Mouse (Mus musculus): Measurements from ENCODE around the gene Tshr. TPM values are rescaled to one million over a fixed set of nuclear protein-coding genes. Genes with fewer than 3 reads are reported as not detected.
"Not testable (repeated sequence)": the region's sequence is repeated elsewhere in the genome, so short reads cannot be mapped to it uniquely, and the experiment has no call there.

Gene Tshr
- polyA plus RNA-seq, 1 experiment: 0.13 TPM

DNA sequence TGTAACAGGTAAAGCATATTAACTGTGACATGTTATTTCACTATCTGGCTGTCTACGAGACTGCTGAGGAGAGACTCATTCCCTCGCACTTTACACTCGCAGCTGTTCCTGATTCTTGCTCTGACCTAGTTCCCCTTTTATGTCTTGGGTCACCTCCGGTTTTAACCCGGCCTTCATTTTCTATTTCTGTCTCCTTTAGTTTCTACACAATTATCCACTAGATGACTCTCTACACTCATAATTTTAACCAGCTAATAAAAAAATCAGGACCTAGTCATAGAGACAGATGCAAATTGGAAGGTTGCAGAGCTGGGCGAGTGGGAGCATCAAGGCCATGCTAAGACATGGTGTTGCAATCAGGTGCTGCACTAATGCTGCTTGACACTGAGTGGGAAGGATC is 150.2 kb downstream of the Tshr start:
- no peaks in the 10 kb centered on the region for H3K4me1 ChIP-seq (ENCODE audit: control insufficient read depth, insufficient read depth, insufficient read length)
- no peak for DNase-seq (ENCODE audit: low read depth in 1 of 2, low spot score in 2 of 2)
- no peaks in the 10 kb centered on the region for H3K27me3 ChIP-seq (ENCODE audit: control insufficient read depth, insufficient read depth, low read length)
- 15% methylated on average over 6 of the region's 6 CpGs for WGBS
- TF ChIP-seq CTCF (IDR thresholded peaks at IDR 0.05; ENCODE audit: extremely low read depth, insufficient read depth, insufficient read length, insufficient replicate concordance): no peak
- no peak for TF ChIP-seq POLR2A (IDR thresholded peaks at IDR 0.05; ENCODE audit: low read depth, low read length)
- no peaks in the 10 kb centered on the region for H3K36me3 ChIP-seq (ENCODE audit: control insufficient read depth, insufficient read depth, low read length)
- no peak overlapping the region for H3K4me3 ChIP-seq (ENCODE audit: extremely low read depth, insufficient read depth, insufficient read length)
- H3K27ac ChIP-seq (ENCODE audit: insufficient read depth, low read length): no peak overlapping the region

DNA sequence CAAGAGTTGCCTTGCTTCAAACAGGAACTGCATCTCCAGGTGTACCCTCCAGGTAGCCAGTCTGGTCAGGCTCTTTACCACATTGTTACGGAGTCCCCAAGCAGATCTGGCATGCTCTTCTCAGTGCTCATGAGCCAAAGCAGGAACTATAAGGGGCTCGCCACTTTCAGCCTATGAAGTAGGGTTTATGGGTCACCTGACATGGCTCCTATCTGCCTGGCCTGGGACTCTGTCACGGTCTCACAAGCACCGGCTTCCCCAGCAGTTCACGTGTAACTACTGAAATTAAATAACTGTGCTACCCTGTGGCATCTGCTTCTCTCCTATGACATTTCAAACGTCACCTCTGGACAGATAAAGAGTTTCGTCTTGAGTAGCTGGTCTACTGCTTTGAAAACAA is 155.8 kb downstream of the Tshr start:
- Histone ChIP-seq H3K4me1 (ENCODE audit: control insufficient read depth, insufficient read depth, insufficient read length) (no peaks in the 10 kb centered on the region), H3K4me3 (ENCODE audit: extremely low read depth, insufficient read depth, insufficient read length) (no peak overlapping the region), H3K36me3 (ENCODE audit: control insufficient read depth, insufficient read depth, low read length) (no peaks in the 10 kb centered on the region), H3K27me3 (ENCODE audit: control insufficient read depth, insufficient read depth, low read length) (no peaks in the 10 kb centered on the region), H3K27ac (ENCODE audit: insufficient read depth, low read length) (no peak overlapping the region)
- no peak for DNase-seq (ENCODE audit: low read depth in 1 of 2, low spot score in 2 of 2)
- WGBS: 87% methylated on average over 7 of the region's 7 CpGs
- TF ChIP-seq POLR2A (IDR thresholded peaks at IDR 0.05; ENCODE audit: low read depth, low read length): no peak
- no peak for TF ChIP-seq CTCF (IDR thresholded peaks at IDR 0.05; ENCODE audit: extremely low read depth, insufficient read depth, insufficient read length, insufficient replicate concordance)

DNA sequence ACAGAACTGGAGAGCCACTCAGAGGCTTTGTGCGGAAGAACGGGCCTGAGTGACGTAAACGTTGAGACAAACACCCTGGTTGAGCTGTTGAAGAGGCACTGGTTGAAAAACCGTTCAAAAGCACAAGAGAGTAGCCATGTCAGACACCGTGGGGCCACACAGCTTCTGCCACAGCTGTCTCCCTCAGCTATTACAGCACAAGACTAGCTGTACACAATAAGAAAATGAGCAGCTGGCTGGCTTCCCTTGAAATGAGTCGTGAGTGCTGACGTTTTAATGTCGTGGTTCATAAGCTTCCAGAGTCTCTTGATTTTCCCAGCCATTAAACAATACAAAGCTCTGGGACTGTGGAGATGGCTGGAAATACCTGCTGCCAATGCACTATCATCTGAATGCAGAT is 165.1 kb downstream of the Tshr start:
- DNase-seq (ENCODE audit: low read depth in 1 of 2, low spot score in 2 of 2): no peak
- H3K36me3 ChIP-seq (ENCODE audit: control insufficient read depth, insufficient read depth, low read length): peaks cover 2% of the 10 kb centered on the region; the same call in 1 of the 2 replicates
- no peak overlapping the region for H3K4me3 ChIP-seq (ENCODE audit: extremely low read depth, insufficient read depth, insufficient read length)
- H3K27me3 ChIP-seq (ENCODE audit: control insufficient read depth, insufficient read depth, low read length): no peaks in the 10 kb centered on the region
- H3K27ac ChIP-seq (ENCODE audit: insufficient read depth, low read length): no peak overlapping the region
- no peak for TF ChIP-seq POLR2A (IDR thresholded peaks at IDR 0.05; ENCODE audit: low read depth, low read length)
- no peak for TF ChIP-seq CTCF (IDR thresholded peaks at IDR 0.05; ENCODE audit: extremely low read depth, insufficient read depth, insufficient read length, insufficient replicate concordance)
- 92% methylated on average over 9 of the region's 9 CpGs for WGBS
- H3K4me1 ChIP-seq (ENCODE audit: control insufficient read depth, insufficient read depth, insufficient read length): no peaks in the 10 kb centered on the region

DNA sequence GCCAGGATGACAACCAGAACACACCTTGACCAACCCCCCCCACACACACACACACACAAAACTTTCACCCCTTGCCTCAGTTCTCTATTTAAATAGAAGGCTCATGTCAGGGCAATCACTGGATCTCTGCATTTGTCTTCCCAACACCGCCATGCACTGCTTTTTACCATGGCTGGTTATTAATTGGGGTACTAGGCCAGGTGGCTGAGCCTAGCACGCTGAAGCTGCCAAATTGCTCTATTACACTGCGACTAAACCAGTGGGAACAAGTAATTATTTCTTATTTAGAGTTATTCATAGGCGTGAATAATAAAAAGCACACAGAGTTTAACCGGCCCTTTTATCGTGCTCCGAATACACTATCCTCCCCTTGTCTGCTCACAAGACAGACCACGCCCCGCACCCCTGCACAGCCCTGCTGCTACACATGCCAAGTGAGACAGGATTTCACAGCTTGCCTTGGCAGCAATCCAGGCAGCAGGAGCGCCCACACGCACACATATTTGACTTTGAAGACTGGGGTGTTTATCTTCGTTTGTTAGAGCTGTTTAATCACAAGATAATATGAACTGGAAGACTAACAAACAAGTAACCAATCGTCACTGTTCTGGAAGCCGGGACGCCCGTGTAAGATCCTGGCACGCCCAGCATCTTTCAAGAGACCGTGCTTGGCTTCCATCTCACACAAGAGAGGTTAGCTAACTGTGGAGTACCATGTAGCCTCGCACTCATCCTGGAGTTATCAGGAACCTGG is 167.6 kb downstream of the Tshr start:
- no peak for DNase-seq (ENCODE audit: low read depth in 1 of 2, low spot score in 2 of 2)
- 78% methylated on average over 19 of the region's 19 CpGs for WGBS
- no peak overlapping the region for H3K4me3 ChIP-seq (ENCODE audit: extremely low read depth, insufficient read depth, insufficient read length)
- H3K4me1 ChIP-seq (ENCODE audit: control insufficient read depth, insufficient read depth, insufficient read length): no peaks in the 10 kb centered on the region
- no peaks in the 10 kb centered on the region for H3K27me3 ChIP-seq (ENCODE audit: control insufficient read depth, insufficient read depth, low read length)
- TF ChIP-seq CTCF (IDR thresholded peaks at IDR 0.05; ENCODE audit: extremely low read depth, insufficient read depth, insufficient read length, insufficient replicate concordance) (no peak), POLR2A (IDR thresholded peaks at IDR 0.05; ENCODE audit: low read depth, low read length) (no peak)
- peaks cover 4% of the 10 kb centered on the region for H3K36me3 ChIP-seq (ENCODE audit: control insufficient read depth, insufficient read depth, low read length)
- H3K27ac ChIP-seq (ENCODE audit: insufficient read depth, low read length): no peak overlapping the region

DNA sequence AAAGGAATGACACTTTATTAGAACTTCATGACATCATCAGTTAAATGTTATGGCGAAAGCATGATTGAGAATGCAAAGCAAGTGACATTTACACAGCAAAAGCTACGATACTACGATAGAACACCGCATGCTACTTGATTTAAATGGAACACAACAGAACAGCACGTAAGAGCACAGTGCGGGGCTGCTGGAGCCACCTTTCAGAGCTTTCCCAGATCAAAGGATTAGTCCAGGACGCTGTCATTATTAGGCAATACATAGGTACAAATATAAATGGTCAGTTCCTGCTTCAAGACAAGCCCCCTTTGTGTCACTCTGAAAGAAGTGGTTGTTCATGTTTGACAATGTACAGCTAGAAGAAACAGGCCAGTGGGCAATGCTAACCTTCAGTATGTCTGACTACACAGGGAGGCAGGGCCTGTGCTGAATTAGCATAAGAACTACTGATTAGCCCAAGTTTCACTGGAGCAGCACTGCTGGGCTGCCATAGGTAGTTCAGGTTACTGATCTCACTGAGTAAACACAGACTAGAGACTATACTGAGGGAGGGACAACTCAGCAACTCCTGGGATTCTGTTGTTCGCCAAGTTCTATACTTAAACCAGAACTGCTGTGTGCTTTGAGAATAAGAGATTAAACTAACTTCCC is 173.1 kb downstream of the Tshr start:
- H3K27me3 ChIP-seq (ENCODE audit: control insufficient read depth, insufficient read depth, low read length); DNase-seq (ENCODE audit: low read depth in 1 of 2, low spot score in 2 of 2); H3K4me1 ChIP-seq (ENCODE audit: control insufficient read depth, insufficient read depth, insufficient read length); H3K27ac ChIP-seq (ENCODE audit: insufficient read depth, low read length); H3K4me3 ChIP-seq (ENCODE audit: extremely low read depth, insufficient read depth, insufficient read length): not testable (repeated sequence)
- H3K36me3 ChIP-seq (ENCODE audit: control insufficient read depth, insufficient read depth, low read length): peaks cover 12% of the 10 kb centered on the region
- WGBS: 97% methylated on average over 8 of the region's 8 CpGs

DNA sequence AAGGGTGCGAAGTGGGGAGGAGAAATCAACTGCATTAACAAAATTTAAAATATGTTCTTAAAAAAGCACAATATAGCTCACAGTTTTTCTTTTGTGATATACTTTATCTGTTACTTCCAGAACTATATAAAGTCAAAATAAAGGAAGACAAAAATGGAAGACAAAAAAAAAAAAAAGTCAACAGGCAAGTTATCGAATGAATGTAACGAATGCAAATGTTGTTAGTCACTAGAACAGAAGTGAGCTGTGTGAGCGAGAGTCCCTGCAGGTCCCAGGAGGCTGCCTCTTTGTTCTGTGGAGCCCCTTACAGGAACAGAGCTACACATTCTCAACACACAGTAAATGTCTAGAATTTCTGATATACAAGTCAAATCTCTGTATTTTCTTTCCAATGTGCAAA is 173.8 kb downstream of the Tshr start:
- DNase-seq (ENCODE audit: low read depth in 1 of 2, low spot score in 2 of 2): not testable (repeated sequence)

DNA sequence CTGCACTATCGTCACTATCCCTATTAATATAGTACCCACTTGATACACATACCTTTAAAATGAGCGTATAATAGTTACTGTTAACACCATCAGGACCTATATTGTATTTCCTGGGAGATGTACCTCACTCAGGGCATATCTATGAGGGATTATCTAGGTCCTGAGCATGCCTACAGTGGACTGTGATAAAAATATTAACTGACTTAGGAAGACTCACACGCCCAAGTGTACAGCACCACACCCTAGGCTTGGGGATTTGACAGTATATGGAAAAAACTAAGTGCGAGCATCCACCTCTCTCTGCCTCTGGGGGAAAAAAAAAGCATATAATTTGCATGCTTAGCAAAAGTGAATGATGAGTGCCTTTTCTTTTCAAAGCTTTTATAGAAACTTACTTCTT is 182.8 kb downstream of the Tshr start:
- no peak overlapping the region for H3K27ac ChIP-seq (ENCODE audit: insufficient read depth, low read length)
- no peak for DNase-seq (ENCODE audit: low read depth in 1 of 2, low spot score in 2 of 2)
- no peak overlapping the region for H3K4me3 ChIP-seq (ENCODE audit: extremely low read depth, insufficient read depth, insufficient read length)
- TF ChIP-seq CTCF (IDR thresholded peaks at IDR 0.05; ENCODE audit: extremely low read depth, insufficient read depth, insufficient read length, insufficient replicate concordance) (no peak), POLR2A (IDR thresholded peaks at IDR 0.05; ENCODE audit: low read depth, low read length) (no peak)
- 88% methylated on average over 4 of the region's 4 CpGs for WGBS
- no peaks in the 10 kb centered on the region for H3K27me3 ChIP-seq (ENCODE audit: control insufficient read depth, insufficient read depth, low read length)
- no peaks in the 10 kb centered on the region for H3K4me1 ChIP-seq (ENCODE audit: control insufficient read depth, insufficient read depth, insufficient read length)
- H3K36me3 ChIP-seq (ENCODE audit: control insufficient read depth, insufficient read depth, low read length): peaks cover 36% of the 10 kb centered on the region

More for the DNA sequence above, 173.8 kb downstream of the Tshr start:
- not testable (repeated sequence) for H3K27ac ChIP-seq (ENCODE audit: insufficient read depth, low read length); H3K4me1 ChIP-seq (ENCODE audit: control insufficient read depth, insufficient read depth, insufficient read length); H3K27me3 ChIP-seq (ENCODE audit: control insufficient read depth, insufficient read depth, low read length); H3K4me3 ChIP-seq (ENCODE audit: extremely low read depth, insufficient read depth, insufficient read length)
- WGBS: 87% methylated on average over 4 of the region's 4 CpGs
- peaks cover 19% of the 10 kb centered on the region for H3K36me3 ChIP-seq (ENCODE audit: control insufficient read depth, insufficient read depth, low read length)

All from spleen, adult 2 months (tissue).